Mouse (Mus musculus): ENCODE measurements around the gene Rims1. TPM values are rescaled to one million over a fixed set of nuclear protein-coding genes. Genes with fewer than 3 reads are reported as not detected.

The Rims1 gene
- polyA plus RNA-seq, 1 experiment from 2014 or later = 2.0 TPM

- 83% methylated on average over 7 of the region's 7 CpGs for WGBS
- H3K4me3 ChIP-seq (ENCODE audit: low read length) = no peak overlapping the region
- H3K4me1 ChIP-seq (replicated peaks; ENCODE audit: control insufficient read depth, insufficient read depth, low read length) = no peaks in the 10 kb centered on the region
- H3K4me2 ChIP-seq (ENCODE audit: low read depth, low read length) = no peak overlapping the region
- H3K36me3 ChIP-seq (ENCODE audit: control insufficient read depth, insufficient read depth, low read length) = no peaks in the 10 kb centered on the region
- no peak for ATAC-seq (ENCODE audit: low read depth)
- H3K27me3 ChIP-seq (ENCODE audit: control insufficient read depth, insufficient read depth, low read depth, low read length) = no peaks in the 10 kb centered on the region
- H3K9me3 ChIP-seq (ENCODE audit: control insufficient read depth, low read length) = no peaks in the 10 kb centered on the region
- H3K9ac ChIP-seq (ENCODE audit: low read length) = no peak overlapping the region
- no peak overlapping the region for H3K27ac ChIP-seq (ENCODE audit: low read length)
Observed at GRCm38 (mm10) chr1:22650588-22650987, 155.2 kb downstream of the Rims1 start.

GRCm38 (mm10) chr1:22649432-22649831 is 156.4 kb downstream of the Rims1 start:
- no peak for ATAC-seq (ENCODE audit: low read depth)
- H3K4me2 ChIP-seq (ENCODE audit: low read depth, low read length) = no peak overlapping the region
- no peak overlapping the region for H3K9ac ChIP-seq (ENCODE audit: low read length)
- no peaks in the 10 kb centered on the region for H3K4me1 ChIP-seq (replicated peaks; ENCODE audit: control insufficient read depth, insufficient read depth, low read length)
- no peak overlapping the region for H3K27ac ChIP-seq (ENCODE audit: low read length)
- H3K27me3 ChIP-seq (ENCODE audit: control insufficient read depth, insufficient read depth, low read depth, low read length) = no peaks in the 10 kb centered on the region
- 75% methylated on average over 1 of the region's 1 CpGs for WGBS
- H3K9me3 ChIP-seq (ENCODE audit: control insufficient read depth, low read length) = no peaks in the 10 kb centered on the region
- H3K36me3 ChIP-seq (ENCODE audit: control insufficient read depth, insufficient read depth, low read length) = no peaks in the 10 kb centered on the region
- H3K4me3 ChIP-seq (ENCODE audit: low read length) = no peak overlapping the region

GRCm38 (mm10) chr1:22645257-22645656 is 160.5 kb downstream of the Rims1 start:
- H3K4me2 ChIP-seq (ENCODE audit: low read depth, low read length) = no peak overlapping the region
- no peak overlapping the region for H3K4me3 ChIP-seq (ENCODE audit: low read length)
- no peaks in the 10 kb centered on the region for H3K4me1 ChIP-seq (replicated peaks; ENCODE audit: control insufficient read depth, insufficient read depth, low read length)
- no peak overlapping the region for H3K27ac ChIP-seq (ENCODE audit: low read length)
- no peaks in the 10 kb centered on the region for H3K36me3 ChIP-seq (ENCODE audit: control insufficient read depth, insufficient read depth, low read length)
- 16% methylated on average over 2 of the region's 2 CpGs for WGBS
- no peaks in the 10 kb centered on the region for H3K27me3 ChIP-seq (ENCODE audit: control insufficient read depth, insufficient read depth, low read depth, low read length)
- no peak for ATAC-seq (ENCODE audit: low read depth)
- no peak overlapping the region for H3K9ac ChIP-seq (ENCODE audit: low read length)
- H3K9me3 ChIP-seq (ENCODE audit: control insufficient read depth, low read length) = no peaks in the 10 kb centered on the region

GRCm38 (mm10) chr1:22640568-22640967 is 165.2 kb downstream of the Rims1 start:
- Histone ChIP-seq H3K9ac (ENCODE audit: low read length) (no peak overlapping the region), H3K4me3 (ENCODE audit: low read length) (no peak overlapping the region), H3K4me2 (ENCODE audit: low read depth, low read length) (no peak overlapping the region), H3K27ac (ENCODE audit: low read length) (no peak overlapping the region), H3K36me3 (ENCODE audit: control insufficient read depth, insufficient read depth, low read length) (no peaks in the 10 kb centered on the region), H3K4me1 (replicated peaks; ENCODE audit: control insufficient read depth, insufficient read depth, low read length) (no peaks in the 10 kb centered on the region), H3K9me3 (ENCODE audit: control insufficient read depth, low read length) (no peaks in the 10 kb centered on the region), H3K27me3 (ENCODE audit: control insufficient read depth, insufficient read depth, low read depth, low read length) (no peaks in the 10 kb centered on the region)
- 78% methylated on average over 5 of the region's 5 CpGs for WGBS
- peak; percentile 52; the same call in 1 of the 2 replicates for ATAC-seq (ENCODE audit: low read depth)

- WGBS = 74% methylated on average over 3 of the region's 3 CpGs
- ATAC-seq (ENCODE audit: low read depth) = no peak
Observed at GRCm38 (mm10) chr1:22639702-22640101, 166.1 kb downstream of the Rims1 start.

GRCm38 (mm10) chr1:22633871-22634270 is 171.9 kb downstream of the Rims1 start:
- WGBS = 78% methylated on average over 2 of the region's 2 CpGs

More at GRCm38 (mm10) chr1:22639702-22640101, 166.1 kb downstream of the Rims1 start:
- Histone ChIP-seq H3K4me2 (ENCODE audit: low read depth, low read length) (no peak overlapping the region), H3K36me3 (ENCODE audit: control insufficient read depth, insufficient read depth, low read length) (no peaks in the 10 kb centered on the region), H3K9ac (ENCODE audit: low read length) (no peak overlapping the region), H3K4me1 (replicated peaks; ENCODE audit: control insufficient read depth, insufficient read depth, low read length) (no peaks in the 10 kb centered on the region), H3K9me3 (ENCODE audit: control insufficient read depth, low read length) (no peaks in the 10 kb centered on the region), H3K27me3 (ENCODE audit: control insufficient read depth, insufficient read depth, low read depth, low read length) (no peaks in the 10 kb centered on the region), H3K4me3 (ENCODE audit: low read length) (no peak overlapping the region), H3K27ac (ENCODE audit: low read length) (no peak overlapping the region)

GRCm38 (mm10) chr1:22632551-22632950 is 173.2 kb downstream of the Rims1 start:
- no peaks in the 10 kb centered on the region for H3K9me3 ChIP-seq (ENCODE audit: control insufficient read depth, low read length)
- H3K27ac ChIP-seq (ENCODE audit: low read length) = no peak overlapping the region
- no peaks in the 10 kb centered on the region for H3K27me3 ChIP-seq (ENCODE audit: control insufficient read depth, insufficient read depth, low read depth, low read length)
- no peak overlapping the region for H3K9ac ChIP-seq (ENCODE audit: low read length)
- H3K4me3 ChIP-seq (ENCODE audit: low read length) = no peak overlapping the region
- ATAC-seq (ENCODE audit: low read depth) = no peak
- no peak overlapping the region for H3K4me2 ChIP-seq (ENCODE audit: low read depth, low read length)
- 68% methylated on average over 7 of the region's 7 CpGs for WGBS
- no peaks in the 10 kb centered on the region for H3K4me1 ChIP-seq (replicated peaks; ENCODE audit: control insufficient read depth, insufficient read depth, low read length)
- no peaks in the 10 kb centered on the region for H3K36me3 ChIP-seq (ENCODE audit: control insufficient read depth, insufficient read depth, low read length)

More at GRCm38 (mm10) chr1:22633871-22634270, 171.9 kb downstream of the Rims1 start:
- Histone ChIP-seq H3K4me3 (ENCODE audit: low read length) (no peak overlapping the region), H3K36me3 (ENCODE audit: control insufficient read depth, insufficient read depth, low read length) (no peaks in the 10 kb centered on the region), H3K27me3 (ENCODE audit: control insufficient read depth, insufficient read depth, low read depth, low read length) (no peaks in the 10 kb centered on the region), H3K4me1 (replicated peaks; ENCODE audit: control insufficient read depth, insufficient read depth, low read length) (no peaks in the 10 kb centered on the region), H3K27ac (ENCODE audit: low read length) (no peak overlapping the region), H3K9ac (ENCODE audit: low read length) (no peak overlapping the region), H3K9me3 (ENCODE audit: control insufficient read depth, low read length) (no peaks in the 10 kb centered on the region), H3K4me2 (ENCODE audit: low read depth, low read length) (no peak overlapping the region)
- no peak for ATAC-seq (ENCODE audit: low read depth)

GRCm38 (mm10) chr1:22631991-22632390 is 173.8 kb downstream of the Rims1 start:
- H3K4me3 ChIP-seq (ENCODE audit: low read length) = no peak overlapping the region
- H3K27me3 ChIP-seq (ENCODE audit: control insufficient read depth, insufficient read depth, low read depth, low read length) = no peaks in the 10 kb centered on the region
- no peaks in the 10 kb centered on the region for H3K9me3 ChIP-seq (ENCODE audit: control insufficient read depth, low read length)
- no peak overlapping the region for H3K9ac ChIP-seq (ENCODE audit: low read length)
- no peak overlapping the region for H3K4me2 ChIP-seq (ENCODE audit: low read depth, low read length)
- H3K36me3 ChIP-seq (ENCODE audit: control insufficient read depth, insufficient read depth, low read length) = no peaks in the 10 kb centered on the region
- H3K4me1 ChIP-seq (replicated peaks; ENCODE audit: control insufficient read depth, insufficient read depth, low read length) = 0 out of 2 replicates have a peak, but pooled peaks cover 1% of the 10 kb centered on the region
- 76% methylated on average over 6 of the region's 6 CpGs for WGBS
- ATAC-seq (ENCODE audit: low read depth) = no peak
- H3K27ac ChIP-seq (ENCODE audit: low read length) = no peak overlapping the region

- no peak overlapping the region for H3K4me3 ChIP-seq (ENCODE audit: low read length)
- H3K4me2 ChIP-seq (ENCODE audit: low read depth, low read length) = no peak overlapping the region
- H3K27ac ChIP-seq (ENCODE audit: low read length) = no peak overlapping the region
- H3K4me1 ChIP-seq (replicated peaks; ENCODE audit: control insufficient read depth, insufficient read depth, low read length) = 0 out of 2 replicates have a peak, but pooled peaks cover 3% of the 10 kb centered on the region
- H3K9ac ChIP-seq (ENCODE audit: low read length) = no peak overlapping the region
- no peaks in the 10 kb centered on the region for H3K36me3 ChIP-seq (ENCODE audit: control insufficient read depth, insufficient read depth, low read length)
- WGBS = 74% methylated on average over 8 of the region's 8 CpGs
- no peaks in the 10 kb centered on the region for H3K27me3 ChIP-seq (ENCODE audit: control insufficient read depth, insufficient read depth, low read depth, low read length)
- ATAC-seq (ENCODE audit: low read depth) = no peak
- H3K9me3 ChIP-seq (ENCODE audit: control insufficient read depth, low read length) = no peaks in the 10 kb centered on the region
Observed at GRCm38 (mm10) chr1:22629011-22629410, 176.8 kb downstream of the Rims1 start.

GRCm38 (mm10) chr1:22627013-22627412 is 178.8 kb downstream of the Rims1 start:
- Histone ChIP-seq H3K9ac (ENCODE audit: low read length) (no peak overlapping the region), H3K27me3 (ENCODE audit: control insufficient read depth, insufficient read depth, low read depth, low read length) (no peaks in the 10 kb centered on the region), H3K36me3 (ENCODE audit: control insufficient read depth, insufficient read depth, low read length) (no peaks in the 10 kb centered on the region), H3K4me2 (ENCODE audit: low read depth, low read length) (no peak overlapping the region), H3K9me3 (ENCODE audit: control insufficient read depth, low read length) (no peaks in the 10 kb centered on the region), H3K4me3 (ENCODE audit: low read length) (no peak overlapping the region), H3K27ac (ENCODE audit: low read length) (no peak overlapping the region), H3K4me1 (replicated peaks; ENCODE audit: control insufficient read depth, insufficient read depth, low read length) (0 out of 2 replicates have a peak, but pooled peaks cover 3% of the 10 kb centered on the region)
- peak; percentile 60; the same call in 1 of the 2 replicates for ATAC-seq (ENCODE audit: low read depth)
- 26% methylated on average over 5 of the region's 5 CpGs for WGBS
